Mouse (Mus musculus): ENCODE data around the gene Sdhaf3. TPM values are rescaled to one million over a fixed set of nuclear protein-coding genes. Genes with fewer than 3 reads are reported as not detected.
"Not testable (repeated sequence)": the region's sequence is repeated elsewhere in the genome, so short reads cannot be mapped to it uniquely, and the experiment has no call there.

The Sdhaf3 gene
- polyA plus RNA-seq, 1 experiment from 2014 or later: 7.2 TPM

DNA sequence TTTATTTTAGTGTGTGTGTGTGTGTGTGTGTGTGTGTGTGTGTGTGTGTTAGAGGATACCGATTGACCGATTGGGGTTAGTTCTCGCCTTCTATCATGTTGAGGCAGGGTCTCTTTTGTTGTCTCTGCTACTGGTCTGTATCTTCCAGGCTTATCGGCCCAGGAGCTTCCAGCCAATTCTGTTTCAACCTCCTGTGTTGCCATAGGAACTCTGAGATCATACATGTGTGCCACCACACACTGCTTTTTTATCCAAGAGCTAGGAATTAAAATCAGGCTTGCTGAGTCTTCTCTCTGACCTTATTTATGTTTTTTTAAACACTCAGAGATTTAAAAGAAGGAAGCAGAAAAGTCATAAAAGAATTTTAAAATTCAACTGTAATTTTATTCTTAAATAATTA lies 24.3 kb upstream of the Sdhaf3 start:
- WGBS: 90% methylated on average over 4 of the region's 4 CpGs
- H3K4me1 ChIP-seq (ENCODE audit: control insufficient read depth, insufficient read depth, low read length): no peaks in the 10 kb centered on the region
- H3K4me3 ChIP-seq (ENCODE audit: low read depth, low read length): no peak overlapping the region
- no peak overlapping the region for H3K4me2 ChIP-seq (ENCODE audit: low read depth, severe bottlenecking)
- DNase-seq (ENCODE audit: low spot score) (peak; percentile 16), ATAC-seq (ENCODE audit: insufficient number of reproducible peaks, low FRiP score, low TSS enrichment, low read depth) (no peak)
- no peak overlapping the region for H3K27ac ChIP-seq (replicated peaks; ENCODE audit: low read depth, low read length)
- H3K9me3 ChIP-seq (ENCODE audit: control insufficient read depth, low read length): no peaks in the 10 kb centered on the region
- H3K36me3 ChIP-seq (ENCODE audit: control insufficient read depth, insufficient read depth, low read length): no peaks in the 10 kb centered on the region
- H3K9ac ChIP-seq (ENCODE audit: low read length): no peak overlapping the region
- no peaks in the 10 kb centered on the region for H3K27me3 ChIP-seq (ENCODE audit: control insufficient read depth, insufficient read depth, low read length)

DNA sequence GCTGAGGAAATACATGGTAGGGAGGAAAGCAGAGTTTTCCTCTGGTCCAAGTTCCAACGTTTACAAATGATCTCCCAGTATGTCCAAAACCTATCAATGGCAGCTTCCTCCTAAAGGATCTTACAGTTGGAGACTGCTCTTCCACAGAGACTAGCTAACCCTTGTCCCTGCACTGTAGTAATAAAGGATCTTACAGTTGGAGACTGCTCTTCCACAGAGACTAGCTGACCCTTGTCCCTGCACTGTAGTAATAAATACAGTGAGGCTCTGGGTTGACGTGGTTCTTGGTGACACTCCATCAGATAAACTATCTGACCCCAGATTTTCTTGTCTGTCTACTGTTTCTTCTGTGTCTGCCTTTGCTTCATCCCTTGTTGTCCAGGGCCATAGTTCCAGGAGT lies 15.0 kb upstream of the Sdhaf3 start:
- Histone ChIP-seq H3K36me3 (ENCODE audit: control insufficient read depth, insufficient read depth, low read length) (no peaks in the 10 kb centered on the region), H3K4me3 (ENCODE audit: low read depth, low read length) (no peak overlapping the region), H3K9me3 (ENCODE audit: control insufficient read depth, low read length) (no peaks in the 10 kb centered on the region), H3K9ac (ENCODE audit: low read length) (no peak overlapping the region), H3K4me1 (ENCODE audit: control insufficient read depth, insufficient read depth, low read length) (no peaks in the 10 kb centered on the region), H3K27me3 (ENCODE audit: control insufficient read depth, insufficient read depth, low read length) (no peaks in the 10 kb centered on the region), H3K4me2 (ENCODE audit: low read depth, severe bottlenecking) (no peak overlapping the region), H3K27ac (replicated peaks; ENCODE audit: low read depth, low read length) (no peak overlapping the region)
- peak; percentile 14 for DNase-seq (ENCODE audit: low spot score)
- WGBS: 62% methylated on average over 2 of the region's 2 CpGs
- ATAC-seq (ENCODE audit: insufficient number of reproducible peaks, low FRiP score, low TSS enrichment, low read depth): no peak

GRCm38 (mm10) chr6:6942813-6943212 lies 13.0 kb upstream of the Sdhaf3 start:
- no peaks in the 10 kb centered on the region for H3K9me3 ChIP-seq (ENCODE audit: control insufficient read depth, low read length)
- H3K27me3 ChIP-seq (ENCODE audit: control insufficient read depth, insufficient read depth, low read length): no peaks in the 10 kb centered on the region
- no peaks in the 10 kb centered on the region for H3K36me3 ChIP-seq (ENCODE audit: control insufficient read depth, insufficient read depth, low read length)
- H3K4me1 ChIP-seq (ENCODE audit: control insufficient read depth, insufficient read depth, low read length): no peaks in the 10 kb centered on the region
- no peak overlapping the region for H3K27ac ChIP-seq (replicated peaks; ENCODE audit: low read depth, low read length)
- no peak overlapping the region for H3K4me2 ChIP-seq (ENCODE audit: low read depth, severe bottlenecking)
- H3K4me3 ChIP-seq (ENCODE audit: low read depth, low read length): no peak overlapping the region
- DNase-seq (ENCODE audit: low spot score) (peak; percentile 52), ATAC-seq (ENCODE audit: insufficient number of reproducible peaks, low FRiP score, low TSS enrichment, low read depth) (no peak)
- 43% methylated on average over 6 of the region's 6 CpGs for WGBS
- no peak overlapping the region for H3K9ac ChIP-seq (ENCODE audit: low read length)

GRCm38 (mm10) chr6:6947650-6948049 lies 8.2 kb upstream of the Sdhaf3 start:
- Histone ChIP-seq H3K9me3 (ENCODE audit: control insufficient read depth, low read length) (no peaks in the 10 kb centered on the region), H3K4me1 (ENCODE audit: control insufficient read depth, insufficient read depth, low read length) (no peaks in the 10 kb centered on the region), H3K4me3 (ENCODE audit: low read depth, low read length) (no peak overlapping the region), H3K27me3 (ENCODE audit: control insufficient read depth, insufficient read depth, low read length) (no peaks in the 10 kb centered on the region), H3K36me3 (ENCODE audit: control insufficient read depth, insufficient read depth, low read length) (no peaks in the 10 kb centered on the region), H3K27ac (replicated peaks; ENCODE audit: low read depth, low read length) (no peak overlapping the region), H3K4me2 (ENCODE audit: low read depth, severe bottlenecking) (no peak overlapping the region), H3K9ac (ENCODE audit: low read length) (no peak overlapping the region)
- no peak for DNase-seq (ENCODE audit: low spot score)
- no peak for ATAC-seq (ENCODE audit: insufficient number of reproducible peaks, low FRiP score, low TSS enrichment, low read depth)
- WGBS: 32% methylated on average over 1 of the region's 1 CpGs

GRCm38 (mm10) chr6:6955395-6955763 lies 425 bp upstream of the Sdhaf3 start:
- Histone ChIP-seq H3K36me3 (ENCODE audit: control insufficient read depth, insufficient read depth, low read length) (no peaks in the 10 kb centered on the region), H3K4me2 (ENCODE audit: low read depth, severe bottlenecking) (peak overlapping the region; percentile 37), H3K27me3 (ENCODE audit: control insufficient read depth, insufficient read depth, low read length) (no peaks in the 10 kb centered on the region), H3K4me3 (ENCODE audit: low read depth, low read length) (peak overlapping the region; percentile 12), H3K27ac (replicated peaks; ENCODE audit: low read depth, low read length) (no peak overlapping the region), H3K9ac (ENCODE audit: low read length) (no peak overlapping the region), H3K9me3 (ENCODE audit: control insufficient read depth, low read length) (no peaks in the 10 kb centered on the region), H3K4me1 (ENCODE audit: control insufficient read depth, insufficient read depth, low read length) (no peaks in the 10 kb centered on the region)
- DNase-seq (ENCODE audit: low spot score) (no peak), ATAC-seq (ENCODE audit: insufficient number of reproducible peaks, low FRiP score, low TSS enrichment, low read depth) (peak; percentile 24; the same call in 1 of the 2 replicates)
- WGBS: 53% methylated on average over 6 of the region's 6 CpGs

- H3K27ac ChIP-seq (replicated peaks; ENCODE audit: low read depth, low read length); H3K4me3 ChIP-seq (ENCODE audit: low read depth, low read length); H3K4me2 ChIP-seq (ENCODE audit: low read depth, severe bottlenecking); DNase-seq (ENCODE audit: low spot score); ATAC-seq (ENCODE audit: insufficient number of reproducible peaks, low FRiP score, low TSS enrichment, low read depth); H3K9me3 ChIP-seq (ENCODE audit: control insufficient read depth, low read length); H3K27me3 ChIP-seq (ENCODE audit: control insufficient read depth, insufficient read depth, low read length); H3K36me3 ChIP-seq (ENCODE audit: control insufficient read depth, insufficient read depth, low read length); H3K4me1 ChIP-seq (ENCODE audit: control insufficient read depth, insufficient read depth, low read length); H3K9ac ChIP-seq (ENCODE audit: low read length): not testable (repeated sequence)
- WGBS: 93% methylated on average over 2 of the region's 4 CpGs
These were observed 3.4 kb downstream of the Sdhaf3 start for GRCm38 (mm10) chr6:6959234-6959633.

DNA sequence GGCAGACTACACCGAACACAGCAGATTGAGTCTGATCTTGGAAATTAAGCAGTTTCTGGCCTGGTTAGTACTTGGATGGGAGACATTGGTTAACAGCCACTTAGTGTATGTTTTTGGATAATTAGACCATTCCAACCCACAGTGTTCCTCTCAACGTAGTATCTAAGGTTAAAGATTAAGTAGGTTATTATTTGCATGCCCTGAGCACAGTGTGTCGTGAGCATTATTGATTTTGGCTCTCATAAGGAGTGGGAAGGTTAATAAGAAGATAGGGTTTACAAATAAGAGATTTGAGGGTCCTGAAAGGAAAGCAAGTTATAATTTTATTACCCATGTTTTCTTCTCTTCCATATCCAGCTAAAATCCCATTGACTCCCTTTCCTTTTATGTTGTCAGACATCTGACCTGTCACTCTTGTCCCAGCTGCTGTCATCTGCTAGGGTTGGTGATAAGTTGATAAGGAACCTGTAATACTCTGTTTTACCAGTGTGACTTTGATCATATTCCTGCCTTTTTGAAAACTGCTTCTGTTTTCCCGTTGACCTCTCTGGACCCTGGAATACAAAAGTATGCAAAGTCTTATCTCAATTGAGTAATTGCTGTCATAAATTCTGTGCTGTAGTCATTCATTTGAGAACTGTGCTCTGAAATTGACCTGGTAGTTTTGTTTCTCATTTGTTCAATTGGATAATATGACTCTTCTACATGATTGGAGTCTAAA lies 41.6 kb downstream of the Sdhaf3 start:
- DNase-seq (ENCODE audit: low spot score) (no peak), ATAC-seq (ENCODE audit: insufficient number of reproducible peaks, low FRiP score, low TSS enrichment, low read depth) (no peak)
- H3K4me3 ChIP-seq (ENCODE audit: low read depth, low read length): no peak overlapping the region
- no peak overlapping the region for H3K27ac ChIP-seq (replicated peaks; ENCODE audit: low read depth, low read length)
- WGBS: 82% methylated on average over 4 of the region's 4 CpGs
- no peak overlapping the region for H3K9ac ChIP-seq (ENCODE audit: low read length)
- H3K4me2 ChIP-seq (ENCODE audit: low read depth, severe bottlenecking): no peak overlapping the region
- no peaks in the 10 kb centered on the region for H3K9me3 ChIP-seq (ENCODE audit: control insufficient read depth, low read length)
- no peaks in the 10 kb centered on the region for H3K4me1 ChIP-seq (ENCODE audit: control insufficient read depth, insufficient read depth, low read length)
- H3K27me3 ChIP-seq (ENCODE audit: control insufficient read depth, insufficient read depth, low read length): no peaks in the 10 kb centered on the region
- no peaks in the 10 kb centered on the region for H3K36me3 ChIP-seq (ENCODE audit: control insufficient read depth, insufficient read depth, low read length)

GRCm38 (mm10) chr6:6997956-6998355 lies 42.2 kb downstream of the Sdhaf3 start:
- Histone ChIP-seq H3K27ac (replicated peaks; ENCODE audit: low read depth, low read length) (no peak overlapping the region), H3K4me3 (ENCODE audit: low read depth, low read length) (no peak overlapping the region), H3K4me2 (ENCODE audit: low read depth, severe bottlenecking) (no peak overlapping the region), H3K9me3 (ENCODE audit: control insufficient read depth, low read length) (no peaks in the 10 kb centered on the region), H3K4me1 (ENCODE audit: control insufficient read depth, insufficient read depth, low read length) (no peaks in the 10 kb centered on the region), H3K36me3 (ENCODE audit: control insufficient read depth, insufficient read depth, low read length) (no peaks in the 10 kb centered on the region), H3K27me3 (ENCODE audit: control insufficient read depth, insufficient read depth, low read length) (no peaks in the 10 kb centered on the region), H3K9ac (ENCODE audit: low read length) (no peak overlapping the region)
- WGBS: 97% methylated on average over 1 of the region's 1 CpGs
- no peak for DNase-seq (ENCODE audit: low spot score)
- ATAC-seq (ENCODE audit: insufficient number of reproducible peaks, low FRiP score, low TSS enrichment, low read depth): no peak

DNA sequence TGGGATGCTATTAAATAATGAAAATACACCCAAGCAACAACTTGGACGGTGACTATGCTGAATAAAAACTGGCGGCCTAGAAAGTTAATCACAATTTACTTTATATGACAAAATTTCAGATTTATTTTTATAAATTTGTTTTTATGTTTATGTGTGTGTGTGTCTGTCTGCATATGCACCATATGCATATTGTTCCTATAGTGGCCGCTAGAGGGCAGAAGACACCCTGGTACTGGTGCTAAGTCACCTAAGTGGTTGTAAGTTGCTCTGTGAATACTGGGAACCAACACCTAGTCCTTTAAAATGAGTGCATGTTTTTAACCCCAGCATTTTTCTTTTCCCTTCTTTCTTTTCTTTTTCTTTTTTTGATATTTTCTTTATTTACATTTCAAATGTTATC lies 43.2 kb downstream of the Sdhaf3 start:
- H3K27me3 ChIP-seq (ENCODE audit: control insufficient read depth, insufficient read depth, low read length): no peaks in the 10 kb centered on the region
- H3K4me2 ChIP-seq (ENCODE audit: low read depth, severe bottlenecking): no peak overlapping the region
- H3K9ac ChIP-seq (ENCODE audit: low read length): no peak overlapping the region
- no peaks in the 10 kb centered on the region for H3K4me1 ChIP-seq (ENCODE audit: control insufficient read depth, insufficient read depth, low read length)
- WGBS: 93% methylated on average over 3 of the region's 3 CpGs
- no peak overlapping the region for H3K27ac ChIP-seq (replicated peaks; ENCODE audit: low read depth, low read length)
- ATAC-seq (ENCODE audit: insufficient number of reproducible peaks, low FRiP score, low TSS enrichment, low read depth) (no peak), DNase-seq (ENCODE audit: low spot score) (no peak)
- no peaks in the 10 kb centered on the region for H3K36me3 ChIP-seq (ENCODE audit: control insufficient read depth, insufficient read depth, low read length)
- H3K9me3 ChIP-seq (ENCODE audit: control insufficient read depth, low read length): no peaks in the 10 kb centered on the region
- H3K4me3 ChIP-seq (ENCODE audit: low read depth, low read length): no peak overlapping the region
